Mouse (Mus musculus) gastrocnemius, postnatal 10 days (tissue): ENCODE measurements around the gene Cd300lf. TPM values are rescaled to one million over a fixed set of nuclear protein-coding genes. Genes with fewer than 3 reads are reported as not detected.
A peak's percentile ranks its signal among the peaks of the same experiment; 100 is the strongest.

Experiments used
- DNase-seq: peaks from one replicate; pipeline ENCODE4 v3.0.0; 2021; ENCODE audit warnings: mixed read lengths
- long read RNA-seq, 2 experiments: library from polyadenylated mRNA; stranded (forward); transcript quantifications; one replicate each; pipeline ENCODE4 v2.0.0; 2021
- total RNA-seq, 2 experiments: library from RNA; stranded (reverse); gene quantifications; 2 replicates each; pipeline ENCODE4 v1.2.3; 2021

Cd300lf gene
- under 1 TPM in 1 of 2 experiments, not detected in 1; 0.34 TPM for total RNA-seq
- long read RNA-seq, experiment 1, partial matches to known transcripts = 0 of 1 reads
- long read RNA-seq, experiment 1, other reads (novel, unspliced or antisense) = 0 of 1 reads
- long read RNA-seq, experiment 2 = 0 reads

DNA sequence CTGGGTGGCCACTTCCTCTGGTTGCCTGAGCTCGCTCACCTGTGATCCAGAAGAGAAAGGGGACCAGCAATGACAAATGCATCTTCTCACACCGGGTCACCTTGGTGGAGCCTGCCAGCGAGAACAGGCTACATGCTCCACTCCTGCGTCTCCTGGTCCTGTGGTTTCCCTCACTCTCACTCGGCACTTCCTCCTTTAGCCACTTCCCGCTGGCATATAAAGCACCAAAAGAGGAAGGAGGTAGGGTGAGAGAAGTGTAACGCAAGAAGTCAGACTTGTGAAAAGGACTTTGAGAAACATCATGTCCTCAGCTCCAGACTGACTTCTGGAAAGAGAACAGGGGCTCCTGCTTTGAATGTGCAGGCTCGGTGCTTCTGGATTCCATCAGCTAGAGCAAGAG, at the start of gene Cd300lf:
Gene Cd300lf, minus strand, starts transcription at position 193 of the 400 bp plus-strand sequence.
- DNase-seq = no peak

DNA sequence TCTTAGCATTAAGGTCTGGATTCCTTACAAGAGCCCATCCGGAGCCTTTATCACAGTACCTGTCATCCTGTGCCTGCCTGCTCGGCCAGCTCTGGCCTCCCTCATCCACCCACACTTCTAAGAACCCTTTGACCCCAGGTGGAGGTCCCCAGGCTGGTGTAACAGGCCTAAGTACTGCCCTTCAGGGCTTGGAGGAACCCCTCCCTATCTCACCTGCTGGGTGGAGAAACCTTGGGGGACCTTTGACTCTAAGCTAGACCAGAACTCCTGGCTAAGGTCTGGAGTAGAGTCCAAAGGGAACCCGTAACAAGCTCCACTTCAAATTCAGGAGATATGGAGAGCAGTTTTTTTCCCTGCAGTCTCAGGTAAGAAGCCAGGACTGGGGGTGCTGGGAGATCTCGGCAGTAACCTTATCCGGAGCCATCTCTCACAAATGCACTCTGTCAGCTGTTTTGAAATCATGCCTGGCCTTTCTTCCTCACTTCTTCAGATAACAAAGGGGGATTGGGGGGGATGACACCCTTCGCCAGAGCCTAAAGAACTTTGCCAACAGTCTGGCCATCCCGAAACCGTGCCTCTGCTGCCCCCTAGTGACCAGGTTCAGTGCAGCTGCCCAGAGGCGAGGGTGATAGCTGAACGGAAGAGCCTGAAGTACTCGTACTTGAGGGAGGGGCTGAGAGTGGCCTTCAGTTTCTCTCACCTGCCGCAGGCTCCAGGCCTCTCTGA, 48.3 kb upstream of the Cd300lf start:
- DNase-seq = peak; percentile 88

DNA sequence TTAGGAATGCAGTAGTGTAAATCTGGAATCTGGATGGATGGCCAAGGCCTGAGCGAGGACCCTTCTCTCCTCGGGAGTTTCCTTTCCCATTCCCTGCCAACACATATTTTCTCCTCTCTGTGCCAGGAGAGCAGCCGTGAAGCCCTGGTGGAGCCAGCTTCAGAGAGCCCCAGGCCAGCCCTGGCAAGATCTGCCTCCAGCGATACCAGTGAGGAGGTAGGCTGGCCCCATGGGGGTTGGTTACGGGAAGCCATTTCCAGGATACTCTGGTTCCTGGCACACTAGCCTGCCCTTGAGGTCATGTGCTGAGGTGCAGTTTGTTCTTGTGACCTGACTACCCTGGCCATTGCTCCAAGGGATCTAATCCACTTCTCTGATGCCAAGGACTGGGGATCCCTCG, 46.1 kb upstream of the Cd300lf start:
- no peak for DNase-seq

DNA sequence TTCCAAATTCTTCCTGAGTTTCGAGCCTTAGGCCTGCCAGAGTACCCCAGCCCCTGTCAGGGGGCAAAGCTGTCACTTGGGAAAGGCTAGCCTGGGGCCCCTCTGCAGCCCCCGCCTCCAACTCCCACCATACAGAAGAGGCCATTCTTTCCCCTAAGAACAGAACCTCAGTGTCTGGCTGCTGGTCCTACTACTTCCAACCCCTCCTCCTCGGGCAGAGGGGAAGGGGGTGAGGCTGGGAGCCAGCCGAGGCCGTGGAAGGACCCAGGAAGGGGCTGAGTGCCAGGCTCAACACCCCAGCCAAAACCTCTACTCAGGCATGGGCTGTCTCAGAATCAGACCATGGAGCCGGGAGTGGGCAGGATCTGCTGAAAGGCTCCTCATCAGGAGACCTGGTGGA, 45.4 kb upstream of the Cd300lf start:
- no peak for DNase-seq

DNA sequence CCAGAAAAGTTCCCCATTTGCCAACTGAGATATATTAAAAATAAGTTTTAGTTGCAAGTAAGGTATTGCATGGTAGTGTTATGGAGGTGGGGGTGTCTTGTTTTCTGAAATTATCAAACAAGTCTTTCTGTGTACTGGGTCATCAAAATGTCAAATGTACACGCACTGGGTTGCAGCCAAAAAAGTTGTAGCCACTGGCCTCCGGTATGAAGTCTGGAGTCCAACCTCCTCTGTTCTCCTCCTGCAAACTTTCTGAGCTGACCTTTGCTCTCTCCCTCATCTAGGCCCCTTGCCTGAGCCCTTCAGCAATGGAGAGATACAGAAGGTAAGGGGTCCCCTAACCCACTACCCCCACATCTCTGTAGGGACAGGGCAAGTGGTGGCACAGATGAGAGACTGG, 45.0 kb upstream of the Cd300lf start:
- no peak for DNase-seq

DNA sequence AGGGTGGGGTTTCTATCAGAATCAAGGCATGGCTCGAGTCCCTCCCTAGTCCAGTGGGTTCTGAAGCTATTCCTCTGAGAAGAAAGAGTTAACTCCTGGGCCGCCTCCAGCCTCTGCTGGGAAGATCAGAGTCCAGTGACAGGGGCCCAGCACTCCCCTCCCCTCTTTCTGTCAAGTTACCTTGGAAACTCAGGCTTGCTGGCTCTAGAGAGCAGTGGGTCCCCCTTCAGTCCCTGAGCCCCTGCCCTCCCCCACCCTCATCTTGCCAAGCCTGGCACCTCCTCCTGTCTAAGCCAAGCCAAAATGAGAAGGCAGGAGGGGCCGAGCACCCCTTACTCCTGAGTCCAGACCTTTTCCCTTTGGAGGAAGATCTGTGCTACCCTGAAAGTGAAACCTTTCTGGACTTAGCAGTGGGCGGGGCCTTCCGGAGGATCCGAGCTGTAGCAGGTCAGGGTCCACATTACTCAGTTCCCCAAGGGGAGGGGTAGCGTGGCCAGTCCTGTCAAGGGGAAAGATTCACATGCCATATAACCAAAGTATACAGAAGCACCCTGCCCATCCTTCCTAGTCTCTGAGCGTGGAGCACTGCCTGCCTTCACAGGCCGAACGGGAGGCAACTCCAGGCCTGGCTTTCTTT, 43.9 kb upstream of the Cd300lf start:
- no peak for DNase-seq

DNA sequence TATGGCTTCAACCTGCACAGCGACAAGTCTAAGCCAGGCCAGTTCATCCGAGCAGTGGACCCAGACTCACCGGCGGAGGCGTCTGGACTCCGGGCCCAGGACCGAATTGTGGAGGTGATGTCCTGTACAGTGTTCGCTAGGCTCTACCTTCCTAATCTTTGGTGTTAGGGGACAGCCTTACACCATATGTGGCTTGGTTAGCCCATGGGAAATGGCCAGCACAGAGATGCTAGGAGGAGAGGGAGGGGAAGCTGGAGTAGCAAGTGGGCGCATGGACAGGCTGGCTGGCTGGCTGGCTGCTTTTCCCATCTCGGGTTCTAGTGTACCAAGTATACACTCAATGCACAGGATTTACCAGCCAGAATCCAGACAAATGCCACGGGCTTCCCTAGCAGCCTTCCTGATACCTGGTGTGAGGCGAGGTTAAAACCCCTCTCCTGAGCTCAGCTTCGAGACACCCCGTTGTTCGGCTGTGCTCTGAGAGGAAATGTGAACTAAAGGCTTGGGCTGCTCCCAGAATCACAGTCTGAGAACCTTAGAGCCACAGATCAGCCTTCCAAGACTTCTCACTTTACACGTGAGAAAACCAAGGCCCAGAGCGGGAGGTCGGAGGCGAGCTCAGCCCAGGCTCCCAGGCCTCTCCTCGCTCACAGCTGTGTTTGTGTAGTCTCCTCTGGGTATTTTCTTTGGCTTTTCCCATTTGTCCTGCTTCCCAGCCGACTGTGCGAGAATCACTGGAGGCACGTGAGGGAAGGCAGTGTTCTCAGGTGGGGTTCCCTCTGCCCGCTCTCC, 42.8 kb upstream of the Cd300lf start:
- DNase-seq = no peak

DNA sequence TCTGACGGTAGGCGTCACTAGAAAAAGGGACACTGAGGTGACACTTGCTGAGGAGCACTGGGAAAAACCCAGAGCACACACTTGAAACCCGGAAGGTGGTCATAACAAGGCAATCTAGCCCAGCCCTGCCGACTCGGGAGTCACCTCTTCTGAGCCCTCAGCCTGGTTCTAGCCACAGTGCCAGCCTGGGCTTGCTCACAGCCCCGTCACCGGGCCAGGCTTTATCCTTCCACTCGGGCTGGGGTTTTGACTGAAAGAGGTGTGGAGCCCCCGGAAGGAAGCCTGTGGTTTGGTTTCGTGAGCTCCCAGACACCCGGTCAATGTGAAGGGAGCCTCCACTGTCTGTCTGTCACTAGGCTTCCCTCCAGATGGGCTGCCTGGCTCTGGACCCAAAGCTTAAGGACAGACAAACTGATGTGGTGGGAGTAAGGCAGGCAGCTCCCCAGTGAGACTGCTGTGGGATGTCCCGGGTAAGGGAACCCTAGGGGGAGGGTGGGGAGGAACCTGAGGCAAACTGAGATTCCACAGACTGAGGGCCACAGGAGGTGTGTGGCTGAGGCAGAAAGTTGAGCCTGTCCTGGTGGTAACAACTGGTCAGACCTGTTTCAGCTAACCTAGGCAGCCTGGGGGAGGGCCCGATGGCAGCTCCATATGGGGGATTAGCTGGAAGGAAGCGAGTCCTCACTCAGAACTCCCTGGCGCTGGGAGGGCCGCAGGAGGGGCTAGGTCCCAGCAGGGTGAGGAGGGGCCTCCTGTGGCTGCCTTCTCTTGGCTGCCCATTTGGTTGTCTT, 40.0 kb upstream of the Cd300lf start:
- no peak for DNase-seq

DNA sequence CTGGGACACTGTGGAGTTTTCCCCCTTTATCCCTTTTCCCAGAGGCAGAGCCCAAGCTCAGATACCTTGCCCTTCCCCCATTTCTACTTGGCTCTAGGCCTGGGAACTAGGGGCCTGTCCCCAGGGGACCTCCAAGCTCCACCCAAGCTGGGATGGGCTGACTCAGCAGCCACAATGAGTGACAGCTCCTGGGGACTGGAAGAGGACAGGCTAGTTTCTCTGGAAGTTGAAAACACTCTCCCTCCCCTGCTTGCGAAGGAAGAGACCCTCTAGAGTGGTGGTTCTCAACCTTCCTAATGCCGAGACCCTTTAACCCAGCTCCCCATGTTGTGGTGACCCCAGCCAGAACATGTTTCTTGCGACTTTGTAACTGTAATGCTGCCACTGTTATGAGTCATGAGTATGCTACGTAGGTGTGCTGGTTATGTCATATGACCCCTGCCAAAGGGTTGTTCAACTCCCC, 39.1 kb upstream of the Cd300lf start:
- DNase-seq = no peak

DNA sequence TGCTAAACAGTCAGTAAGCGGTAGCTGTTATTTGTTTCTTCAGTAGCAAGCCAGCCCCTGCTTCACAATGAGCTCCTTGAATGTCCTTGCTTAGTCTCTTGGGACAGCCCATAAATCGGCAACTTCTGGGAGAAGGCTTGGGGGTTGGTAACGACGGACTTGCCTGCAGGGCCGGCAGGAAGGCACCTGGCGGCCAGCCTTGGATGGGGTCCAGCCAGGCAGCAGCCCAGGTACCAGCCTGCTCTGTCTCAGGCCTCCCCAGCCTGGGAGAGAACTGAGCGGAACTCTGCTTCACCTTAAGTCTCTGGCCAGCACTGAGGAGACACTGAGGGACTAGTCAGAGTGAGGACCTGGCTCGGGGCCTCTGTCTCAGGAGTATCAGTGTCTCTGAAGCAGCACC, 37.3 kb upstream of the Cd300lf start:
- DNase-seq = no peak

DNA sequence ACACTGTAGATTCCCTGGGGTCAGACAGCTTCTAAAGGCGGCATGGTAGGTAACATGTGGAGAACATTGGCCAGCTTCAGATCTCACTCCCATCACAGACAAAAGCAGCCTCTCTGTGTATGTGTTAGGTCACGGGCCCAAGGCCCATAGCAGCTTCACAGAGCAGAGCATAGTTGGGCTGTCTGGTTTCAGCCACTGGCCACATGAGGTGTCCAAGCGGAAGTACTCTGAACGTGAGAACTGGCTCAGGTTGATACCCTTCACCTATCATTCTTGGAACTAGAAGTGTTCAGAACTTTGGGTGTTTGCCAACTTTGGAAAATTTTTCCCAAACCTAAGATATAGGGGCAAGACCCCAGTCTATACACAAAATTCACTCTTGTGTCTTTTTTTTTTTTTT, 35.6 kb upstream of the Cd300lf start:
- DNase-seq = no peak

DNA sequence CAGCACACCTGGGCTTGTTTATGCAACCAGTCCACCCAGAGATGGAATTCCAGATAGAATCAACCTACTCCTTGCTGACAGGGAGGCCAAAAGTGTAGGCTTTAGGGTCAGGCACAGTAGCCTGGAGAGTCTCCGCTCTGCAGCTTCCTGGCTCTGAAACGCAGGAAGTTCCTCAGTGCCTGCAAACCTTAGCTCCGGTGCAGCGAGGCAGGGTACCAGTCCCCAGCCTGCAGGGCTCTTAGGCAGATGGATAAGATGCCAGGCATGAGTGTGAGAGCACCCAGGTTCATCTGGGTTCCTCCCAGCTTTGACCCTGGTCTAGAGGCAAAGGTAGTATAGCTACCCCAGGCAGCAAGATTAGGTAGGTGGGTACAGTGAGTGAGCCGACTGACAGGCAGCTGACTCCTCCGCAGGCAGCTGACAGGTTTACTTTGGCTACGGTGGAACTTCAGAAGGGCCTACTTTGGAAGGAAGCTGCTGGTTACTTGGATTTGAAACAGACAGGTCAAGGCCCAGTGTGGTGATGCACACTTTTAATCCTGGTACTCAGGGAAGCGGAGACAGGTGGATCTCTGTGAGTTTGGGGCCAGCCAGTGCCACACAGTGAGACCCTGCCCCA, 33.9 kb upstream of the Cd300lf start:
- DNase-seq = no peak

DNA sequence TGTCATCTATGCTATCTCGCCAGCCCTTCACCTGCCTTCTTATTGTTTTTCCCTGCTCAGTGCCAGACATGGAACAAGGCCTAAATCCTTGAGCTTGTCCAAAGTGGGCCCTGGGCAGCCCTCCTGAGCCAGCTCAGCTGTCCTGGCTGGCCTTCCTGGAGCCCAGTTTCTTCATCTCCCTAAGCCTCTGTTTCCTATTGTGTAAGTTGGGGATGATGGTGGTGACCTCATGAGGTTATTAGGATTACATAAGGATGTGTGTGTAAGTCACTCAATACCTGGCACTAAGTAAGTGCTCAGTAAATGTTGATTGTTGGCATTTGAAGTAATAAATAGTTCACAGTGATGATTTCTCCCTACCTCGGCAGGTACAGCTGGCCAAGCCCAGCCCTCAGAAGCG, 33.0 kb upstream of the Cd300lf start:
- no peak for DNase-seq

DNA sequence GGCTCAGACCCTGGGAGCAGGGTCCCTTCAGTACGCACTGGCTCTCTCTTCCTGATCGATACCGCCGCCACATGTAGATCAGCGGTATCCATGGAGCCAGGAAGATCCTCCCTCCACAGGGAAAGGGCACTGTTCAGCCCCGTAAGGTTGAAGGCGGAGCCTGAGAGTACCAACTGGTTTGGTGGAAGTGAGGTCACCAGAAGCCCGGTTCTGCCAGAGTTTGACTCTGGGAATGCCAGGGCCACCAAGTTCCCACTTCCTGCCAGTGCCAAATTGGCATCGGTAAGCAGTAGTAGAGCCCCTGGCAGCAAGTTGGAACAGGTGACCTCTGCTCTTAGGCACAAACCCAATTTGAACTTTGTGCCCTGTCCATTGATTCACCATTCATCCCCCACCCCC, 31.2 kb upstream of the Cd300lf start:
- no peak for DNase-seq

DNA sequence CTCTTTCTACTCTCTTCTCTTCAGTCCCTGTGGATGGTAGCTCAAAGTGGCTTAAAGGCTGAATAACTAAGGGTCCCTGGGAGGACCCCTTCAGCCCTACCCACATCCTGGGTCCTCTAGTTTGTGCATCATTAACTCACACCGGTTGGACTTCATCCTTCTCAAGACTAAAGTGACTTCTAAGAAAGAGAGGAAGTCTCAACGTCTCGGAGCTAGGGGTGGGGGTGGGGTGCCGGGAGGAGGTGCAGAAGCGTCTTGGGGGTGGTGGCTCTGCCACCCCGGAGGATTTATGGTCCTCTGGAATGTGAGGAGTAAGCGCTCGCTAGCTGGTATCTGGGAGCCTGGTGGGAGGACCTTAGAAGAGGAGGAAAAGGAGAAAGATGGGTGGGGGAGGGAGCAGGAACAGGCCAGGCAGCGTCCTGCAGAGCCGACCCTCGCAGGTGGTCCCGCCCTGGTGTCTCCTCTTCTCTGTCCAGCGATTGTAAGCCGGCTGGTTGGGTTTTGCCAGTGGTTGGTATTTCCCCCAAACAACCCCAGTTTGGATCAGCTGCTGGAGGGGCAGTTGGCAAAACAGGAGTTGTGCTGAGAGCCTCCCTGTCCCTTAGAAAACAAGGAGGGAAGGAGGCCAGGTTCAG, 30.7 kb upstream of the Cd300lf start:
- DNase-seq = no peak

DNA sequence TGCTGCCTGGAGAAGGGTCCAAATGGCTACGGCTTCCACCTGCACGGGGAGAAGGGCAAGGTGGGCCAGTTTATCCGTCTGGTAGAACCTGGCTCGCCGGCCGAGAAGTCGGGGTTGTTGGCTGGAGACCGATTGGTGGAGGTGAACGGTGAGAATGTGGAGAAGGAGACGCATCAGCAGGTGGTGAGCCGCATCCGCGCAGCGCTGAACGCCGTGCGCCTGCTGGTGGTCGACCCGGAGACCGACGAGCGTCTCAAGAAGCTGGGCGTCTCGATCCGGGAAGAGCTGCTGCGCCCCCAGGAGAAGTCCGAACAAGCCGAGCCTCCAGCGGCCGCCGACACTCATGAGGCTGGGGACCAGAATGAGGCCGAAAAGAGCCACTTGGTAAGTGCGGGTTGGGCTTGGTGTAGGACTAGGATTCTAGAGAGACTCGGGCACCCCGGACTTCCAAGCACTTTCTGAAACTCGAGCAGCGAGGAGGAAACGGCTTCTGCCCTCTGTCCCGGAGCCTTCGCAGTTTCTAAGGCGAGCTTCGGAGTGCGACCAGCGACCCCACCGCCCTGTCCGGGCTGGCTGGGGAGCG, 29.9 kb upstream of the Cd300lf start:
- peak; percentile 48 for DNase-seq

DNA sequence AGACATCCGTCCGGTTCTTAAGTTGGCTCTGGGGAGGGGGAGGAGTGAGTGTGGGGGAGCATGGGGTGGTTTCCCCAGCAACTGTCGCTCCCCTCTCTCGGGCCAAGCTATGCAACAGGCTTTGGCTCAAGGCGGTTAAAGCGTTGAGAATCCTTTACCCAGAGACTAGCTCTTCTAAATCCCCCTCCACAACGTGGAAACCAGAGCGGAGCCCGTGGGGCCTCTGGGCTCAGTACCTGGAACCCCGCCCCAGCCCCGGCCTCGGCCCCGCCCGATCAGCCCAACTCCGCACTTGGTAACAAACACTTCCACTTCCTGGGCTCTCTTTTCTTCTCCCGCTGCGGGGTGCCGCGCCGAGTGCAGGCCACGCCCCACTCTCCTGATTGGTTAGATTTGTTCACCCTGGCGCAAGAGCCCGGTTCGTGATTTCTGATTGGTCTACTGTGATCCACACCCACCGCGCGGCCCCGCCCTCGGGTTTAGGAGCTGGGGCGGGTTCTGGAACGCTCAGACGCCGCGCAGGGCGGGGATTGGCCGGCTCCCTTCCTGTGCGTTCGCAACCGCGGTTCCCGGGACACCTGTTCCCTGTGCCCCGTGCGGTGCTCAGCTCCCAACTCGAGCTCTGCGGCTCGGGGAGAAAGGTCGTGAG, 29.2 kb upstream of the Cd300lf start, which contains the start of gene Slc9a3r1:
Gene Slc9a3r1, plus strand, starts transcription at position 510 of the 649 bp plus-strand sequence.
- peak; percentile 97 for DNase-seq

DNA sequence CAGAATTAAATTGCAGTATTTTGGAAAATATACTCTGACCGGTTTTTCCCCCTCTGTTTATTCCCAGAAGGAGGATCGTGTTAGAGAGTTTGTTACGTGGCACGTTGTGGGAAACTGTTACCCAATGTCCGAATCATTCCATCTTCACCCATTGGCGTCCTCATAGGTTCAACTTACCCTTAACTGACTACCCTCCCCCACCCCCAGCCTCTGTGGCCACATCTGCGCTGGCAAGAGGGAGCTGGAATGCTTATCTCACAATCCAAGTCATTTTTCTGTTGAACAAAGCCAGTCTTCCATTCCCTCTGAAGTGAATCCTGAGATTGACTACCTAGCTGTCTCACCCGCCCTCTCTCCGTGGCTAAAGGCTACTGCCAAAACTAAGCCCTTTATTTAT, 28.4 kb upstream of the Cd300lf start:
- no peak for DNase-seq

DNA sequence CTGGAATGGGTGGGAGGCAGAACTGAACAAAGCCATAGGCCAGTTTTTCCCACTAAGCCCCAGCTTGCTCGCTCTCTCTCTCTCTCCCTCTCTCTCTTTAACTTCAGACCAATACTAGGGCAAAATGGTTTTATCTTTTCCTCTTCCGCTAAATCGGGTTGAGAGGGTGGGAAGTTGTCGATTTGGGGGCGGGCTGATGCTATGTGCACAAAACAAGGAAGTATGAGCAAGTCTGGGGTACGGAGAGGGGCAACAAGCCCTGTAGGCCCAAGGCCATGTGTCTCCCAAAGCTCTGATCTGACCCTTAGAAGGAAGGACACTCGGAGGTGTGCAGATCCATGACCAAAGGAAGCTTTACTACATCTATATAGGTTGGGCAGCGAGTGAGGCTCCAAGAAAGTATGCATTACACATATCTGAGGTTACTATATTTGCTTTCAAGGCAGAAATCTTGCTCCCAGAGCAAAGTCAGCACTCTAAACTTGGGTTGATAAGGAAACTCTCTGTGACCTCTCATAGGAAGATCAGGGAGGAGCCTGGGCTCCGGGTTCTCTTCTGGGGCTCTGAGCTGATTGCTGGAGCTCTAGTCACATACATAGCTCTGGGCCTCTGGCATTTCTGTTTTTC, 27.9 kb upstream of the Cd300lf start:
- DNase-seq = no peak
